In genomic region chr2:170731205-170731604, GRCm38 (mm10) we compare ENCODE assay signal across 10 mouse cellular contexts. TPM values are rescaled to one million over a fixed set of nuclear protein-coding genes. Genes with fewer than 3 reads are reported as not detected.
DNase-seq lines count a peak whose midpoint lies in the region; ATAC-seq lines count a peak whose summit lies in the region.
"Had no signal": no experiment of that assay in that cellular context is flagged by ENCODE, and none has a peak within 500 bp of the region (broad histone marks: within the 10 kb centered on the region; RNA-seq: fewer than 3 reads in every experiment).

No protein-coding gene starts in this region.

- H3K27ac ChIP-seq in heart, embryonic 11.5 days (ENCODE audit: low read depth, low read length), result no peak overlapping the region
- H3K27ac ChIP-seq in hindbrain, embryonic 12.5 days, result peak overlapping the region; percentile 74
- peak overlapping the region; percentile 89 for H3K27ac ChIP-seq in midbrain, embryonic 13.5 days
- H3K27ac ChIP-seq: macrophage had no signal

- WGBS in heart, embryonic 11.5 days (ENCODE audit: insufficient replicate concordance), result 24% methylated on average over 6 of the region's 6 CpGs
- 16% methylated on average over 6 of the region's 6 CpGs for WGBS in hindbrain, embryonic 12.5 days
- WGBS in midbrain, embryonic 13.5 days, result 20% methylated on average over 6 of the region's 6 CpGs

- H3K36me3 ChIP-seq in heart, embryonic 11.5 days (ENCODE audit: control insufficient read depth, insufficient read depth, low read length), result no peaks in the 10 kb centered on the region
- H3K36me3 ChIP-seq in hindbrain, embryonic 12.5 days, result no peaks in the 10 kb centered on the region
- no peaks in the 10 kb centered on the region for H3K36me3 ChIP-seq in midbrain, embryonic 13.5 days

- H3K4me3 ChIP-seq in heart, embryonic 11.5 days (ENCODE audit: low read depth, low read length), result peak overlapping the region; percentile 58
- H3K4me3 ChIP-seq in hindbrain, embryonic 12.5 days, result peak overlapping the region; percentile 44
- H3K4me3 ChIP-seq in midbrain, embryonic 13.5 days (replicated peaks), result peak overlapping the region; percentile 57

- peak; percentile 3; the same call in 1 of the 2 replicates for ATAC-seq in heart, embryonic 11.5 days (replicated peaks; ENCODE audit: insufficient number of reproducible peaks, low FRiP score, low TSS enrichment)
- peak; percentile 53 for ATAC-seq in hindbrain, embryonic 12.5 days (ENCODE audit: low FRiP score)
- ATAC-seq in midbrain, embryonic 13.5 days, result peak; percentile 55

- H3K27me3 ChIP-seq in heart, embryonic 11.5 days (ENCODE audit: control insufficient read depth, insufficient read depth, low read length), result peaks cover 5% of the 10 kb centered on the region; the same call in 1 of the 2 replicates
- H3K27me3 ChIP-seq in hindbrain, embryonic 12.5 days, result no peaks in the 10 kb centered on the region; the same call in 1 of the 2 replicates
- no peaks in the 10 kb centered on the region for H3K27me3 ChIP-seq in midbrain, embryonic 13.5 days
- H3K27me3 ChIP-seq: CH12.LX had no signal

- H3K4me2 ChIP-seq in heart, embryonic 11.5 days, result peak overlapping the region; percentile 89
- peak overlapping the region; percentile 74 for H3K4me2 ChIP-seq in hindbrain, embryonic 12.5 days (replicated peaks)
- H3K4me2 ChIP-seq in midbrain, embryonic 13.5 days (replicated peaks), result peak overlapping the region; percentile 88

- no peaks in the 10 kb centered on the region for H3K9me3 ChIP-seq in heart, embryonic 11.5 days (replicated peaks; ENCODE audit: control insufficient read depth, low read length)
- no peaks in the 10 kb centered on the region for H3K9me3 ChIP-seq in hindbrain, embryonic 12.5 days (replicated peaks)
- H3K9me3 ChIP-seq in midbrain, embryonic 13.5 days, result no peaks in the 10 kb centered on the region

- H3K9ac ChIP-seq in heart, embryonic 11.5 days (ENCODE audit: low read depth, low read length), result peak overlapping the region; percentile 72; the same call in 1 of the 2 replicates
- peak overlapping the region; percentile 65 for H3K9ac ChIP-seq in hindbrain, embryonic 12.5 days
- H3K9ac ChIP-seq in midbrain, embryonic 13.5 days (replicated peaks), result peak overlapping the region; percentile 76

- peaks cover 15% of the 10 kb centered on the region; the same call in 1 of the 2 replicates for H3K4me1 ChIP-seq in heart, embryonic 11.5 days (ENCODE audit: control insufficient read depth, insufficient read depth, low read length)
- peaks cover 16% of the 10 kb centered on the region for H3K4me1 ChIP-seq in hindbrain, embryonic 12.5 days
- H3K4me1 ChIP-seq in midbrain, embryonic 13.5 days (replicated peaks), result peaks cover 37% of the 10 kb centered on the region

- no peak for DNase-seq in heart, adult 18-20 months
- peak; percentile 53 to 65 for DNase-seq in cerebellum, postnatal 10 days
- DNase-seq in MN1 (ENCODE audit: low spot score), result no peak
- no peak for DNase-seq in gastrocnemius, adult 8-10 months (ENCODE audit: low spot score in 2 of 2)
- DNase-seq in ovary, postnatal 14 days (ENCODE audit: low spot score), result no peak

RNA-seq across cellular contexts. Expression of gene Dok5, which starts 0.4 kb away (rescaled TPM):
- polyA plus RNA-seq in heart, embryonic 11.5 days (2014; fragmentation: Nextera tagmentation; extraction: Ambion mirVana), result 6.9 and 7.8 TPM in 2 replicates
- under 1 TPM; 0.26 to 0.30 TPM for total RNA-seq in heart, adult 18-20 months (2021)
- polyA plus RNA-seq in hindbrain, embryonic 12.5 days (2016; fragmentation: Nextera tagmentation; extraction: Ambion mirVana), result 29.0 and 30.9 TPM in 2 replicates
- polyA plus RNA-seq in midbrain, embryonic 13.5 days (2015; fragmentation: Nextera tagmentation; extraction: Ambion mirVana), result 41.1 and 42.7 TPM in 2 replicates
- 1 to 10 TPM in 3 of 4 experiments, under 1 TPM in 1; 0.86 to 2.9 (median 2.3) TPM for total RNA-seq in gastrocnemius, adult 8-10 months (2022)
- total RNA-seq: CH12.LX had no signal
- polyA plus RNA-seq: macrophage had no signal

Comparison
In these comparisons a context has a peak if more than half of its experiments do, and no peak if none do; other contexts are left out.
1. ATAC-seq: peak in every context shown above with its lines; median percentile 55 in midbrain, embryonic 13.5 days; 53 in hindbrain, embryonic 12.5 days; 3 in heart, embryonic 11.5 days.
2. DNase-seq: peak in cerebellum, postnatal 10 days (2 of 2); none in heart, adult 18-20 months (0 of 2), MN1 (single experiment), gastrocnemius, adult 8-10 months (0 of 2) and ovary, postnatal 14 days (single experiment).
3. Peak in every context shown above with its lines, with median percentiles within 50 percentile points of each other: H3K4me2 ChIP-seq, H3K4me3 ChIP-seq and H3K9ac ChIP-seq.